Mouse (Mus musculus) midbrain, embryonic 14.5 days (tissue): ENCODE results near the gene Nrg4. TPM values are rescaled to one million over a fixed set of nuclear protein-coding genes. Genes with fewer than 3 reads are reported as not detected.

Experiments
- ATAC-seq: fragments of 200-750 bp; cut with Nextera tagmentation; 2 replicates; pipeline ENCODE4 v1.8.0; 2017; ENCODE audit warnings: moderate number of reproducible peaks, moderate library complexity; ENCODE audit not compliant: low FRiP score, low TSS enrichment
- DNase-seq: peaks from one replicate; pipeline ENCODE4 v3.0.0-alpha.2; 2015
- H3K27ac ChIP-seq: fragments of 300-500 bp; sonication (generic); replicated peaks from 2 replicates; pipeline ENCODE4 v1.5.1; 2014; ENCODE audit warnings: mild to moderate bottlenecking, low read depth, low read length, moderate library complexity
- H3K27me3 ChIP-seq: fragments of 300-500 bp; sonication (generic); 2 replicates; pipeline ENCODE4 v1.6.1; 2014; ENCODE audit warnings: low read length, control low read depth, mixed read lengths; ENCODE audit not compliant: control insufficient read depth, insufficient read depth
- H3K36me3 ChIP-seq: fragments of 300-500 bp; sonication (generic); 2 replicates; pipeline ENCODE4 v1.6.1; 2014; ENCODE audit warnings: low read length, control low read depth; ENCODE audit not compliant: control insufficient read depth, insufficient read depth
- H3K4me1 ChIP-seq: fragments of 300-500 bp; sonication (generic); 2 replicates; pipeline ENCODE4 v1.6.1; 2014; ENCODE audit warnings: mild to moderate bottlenecking, antibody characterized with exemption, low read length, control low read depth; ENCODE audit not compliant: control insufficient read depth, insufficient read depth
- H3K4me2 ChIP-seq: fragments of 300-500 bp; sonication (generic); 2 replicates; pipeline ENCODE4 v1.6.1; 2014; ENCODE audit warnings: mild to moderate bottlenecking, low read length, moderate library complexity
- H3K4me3 ChIP-seq: fragments of 300-500 bp; sonication (generic); replicated peaks from 2 replicates; pipeline ENCODE4 v1.5.1; 2014; ENCODE audit warnings: low read depth, low read length
- H3K9ac ChIP-seq: fragments of 300-500 bp; sonication (generic); replicated peaks from 2 replicates; pipeline ENCODE4 v1.6.1; 2014; ENCODE audit warnings: mild to moderate bottlenecking, low read length, moderate library complexity
- H3K9me3 ChIP-seq: fragments of 300-500 bp; sonication (generic); 2 replicates; pipeline ENCODE4 v1.6.1; 2016; ENCODE audit warnings: low read length, control low read depth, mixed read lengths; ENCODE audit not compliant: control insufficient read depth
- WGBS: fragments of 180-500 bp; shearing (Covaris S2); extraction: QIAGEN DNeasy Blood & Tissue Kit; methylation state at CpG from one replicate; pipeline ENCODE4 v1.1.7; 2014; 5-methylcytosine and 5-hydroxymethylcytosine counted together
- polyA plus RNA-seq: library from polyadenylated mRNA; unstranded; fragments of >200 nt; fragmentation: Nextera tagmentation; extraction: Ambion mirVana; gene quantifications from 2 replicates; pipeline ENCODE4 v1.2.1, GENCODE M21; 2014

Nrg4 gene
- polyA plus RNA-seq, 1 experiment from 2014 or later = 2.2 TPM

- H3K9me3 ChIP-seq = no peaks in the 10 kb centered on the region
- H3K4me1 ChIP-seq = no peaks in the 10 kb centered on the region
- no peak overlapping the region for H3K4me2 ChIP-seq
- no peak overlapping the region for H3K9ac ChIP-seq
- ATAC-seq (no peak), DNase-seq (no peak)
- H3K27me3 ChIP-seq = no peaks in the 10 kb centered on the region
- peaks cover 57% of the 10 kb centered on the region for H3K36me3 ChIP-seq
- no peak overlapping the region for H3K27ac ChIP-seq
- WGBS = 90% methylated on average over 7 of the region's 7 CpGs
- no peak overlapping the region for H3K4me3 ChIP-seq
These were observed 101.4 kb downstream of the Nrg4 start for GRCm38 (mm10) chr9:55225165-55225737.

- Histone ChIP-seq H3K4me1 (no peaks in the 10 kb centered on the region), H3K36me3 (peaks cover 83% of the 10 kb centered on the region), H3K9ac (no peak overlapping the region), H3K9me3 (no peaks in the 10 kb centered on the region), H3K27ac (no peak overlapping the region), H3K27me3 (no peaks in the 10 kb centered on the region), H3K4me3 (no peak overlapping the region), H3K4me2 (no peak overlapping the region)
- no peak for ATAC-seq
- WGBS = 100% methylated on average over 3 of the region's 3 CpGs
- DNase-seq = no peak
These were observed 109.3 kb downstream of the Nrg4 start for GRCm38 (mm10) chr9:55217381-55217780.

- Histone ChIP-seq H3K4me1 (0 out of 2 replicates have a peak, but pooled peaks cover 2% of the 10 kb centered on the region), H3K27ac (no peak overlapping the region), H3K9me3 (no peaks in the 10 kb centered on the region), H3K27me3 (no peaks in the 10 kb centered on the region), H3K9ac (no peak overlapping the region), H3K4me3 (no peak overlapping the region), H3K36me3 (peaks cover 70% of the 10 kb centered on the region), H3K4me2 (no peak overlapping the region)
- WGBS = 50% methylated on average over 2 of the region's 2 CpGs
- no peak for DNase-seq
- ATAC-seq = no peak
These were observed 110.6 kb downstream of the Nrg4 start for GRCm38 (mm10) chr9:55216078-55216477.

GRCm38 (mm10) chr9:55215648-55216047, 111.0 kb downstream of the Nrg4 start:
- Histone ChIP-seq H3K27ac (no peak overlapping the region), H3K27me3 (no peaks in the 10 kb centered on the region), H3K36me3 (peaks cover 66% of the 10 kb centered on the region), H3K9ac (no peak overlapping the region), H3K4me2 (no peak overlapping the region), H3K4me3 (no peak overlapping the region), H3K9me3 (no peaks in the 10 kb centered on the region), H3K4me1 (peaks cover 4% of the 10 kb centered on the region; the same call in 1 of the 2 replicates)
- 86% methylated on average over 3 of the region's 3 CpGs for WGBS
- DNase-seq = no peak
- ATAC-seq = no peak

GRCm38 (mm10) chr9:55215056-55215455, 111.6 kb downstream of the Nrg4 start:
- Histone ChIP-seq H3K27ac (no peak overlapping the region), H3K4me2 (no peak overlapping the region), H3K36me3 (peaks cover 60% of the 10 kb centered on the region), H3K27me3 (no peaks in the 10 kb centered on the region), H3K4me3 (no peak overlapping the region), H3K9ac (no peak overlapping the region), H3K9me3 (no peaks in the 10 kb centered on the region), H3K4me1 (peaks cover 9% of the 10 kb centered on the region)
- 90% methylated on average over 3 of the region's 3 CpGs for WGBS
- DNase-seq (no peak), ATAC-seq (no peak)

GRCm38 (mm10) chr9:55213396-55213795, 113.2 kb downstream of the Nrg4 start:
- no peak overlapping the region for H3K4me2 ChIP-seq
- WGBS = 100% methylated on average over 1 of the region's 1 CpGs
- H3K36me3 ChIP-seq = peaks cover 44% of the 10 kb centered on the region
- ATAC-seq (no peak), DNase-seq (no peak)
- H3K4me1 ChIP-seq = peaks cover 16% of the 10 kb centered on the region
- H3K27me3 ChIP-seq = no peaks in the 10 kb centered on the region
- H3K9ac ChIP-seq = no peak overlapping the region
- no peak overlapping the region for H3K27ac ChIP-seq
- H3K4me3 ChIP-seq = no peak overlapping the region
- H3K9me3 ChIP-seq = no peaks in the 10 kb centered on the region

GRCm38 (mm10) chr9:55211611-55212010, 115.0 kb downstream of the Nrg4 start:
- H3K27ac ChIP-seq = no peak overlapping the region
- DNase-seq (no peak), ATAC-seq (no peak)
- H3K27me3 ChIP-seq = no peaks in the 10 kb centered on the region
- peaks cover 27% of the 10 kb centered on the region for H3K36me3 ChIP-seq
- H3K9ac ChIP-seq = no peak overlapping the region
- H3K4me3 ChIP-seq = no peak overlapping the region
- 85% methylated on average over 4 of the region's 4 CpGs for WGBS
- no peaks in the 10 kb centered on the region for H3K9me3 ChIP-seq
- H3K4me2 ChIP-seq = no peak overlapping the region
- peaks cover 21% of the 10 kb centered on the region for H3K4me1 ChIP-seq

GRCm38 (mm10) chr9:55208790-55209481, 117.7 kb downstream of the Nrg4 start, which contains the start of gene Fbxo22:
Gene Fbxo22 (plus strand): TSS chr9:55208925.
- Histone ChIP-seq H3K4me1 (peaks cover 21% of the 10 kb centered on the region), H3K9ac (peak within 1 kb of the TSS; percentile 92), H3K4me3 (peak within 1 kb of the TSS; percentile 82), H3K4me2 (peak within 1 kb of the TSS; percentile 81), H3K36me3 (peaks cover 12% of the 10 kb centered on the region), H3K27me3 (no peaks in the 10 kb centered on the region), H3K27ac (peak within 1 kb of the TSS; percentile 89), H3K9me3 (no peaks in the 10 kb centered on the region)
- WGBS = under 1% methylated on average over 65 of the region's 65 CpGs
- ATAC-seq (peak; percentile 100), DNase-seq (peak; percentile 95)

GRCm38 (mm10) chr9:55208458-55208789, 118.2 kb downstream of the Nrg4 start:
- Histone ChIP-seq H3K4me1 (peaks cover 21% of the 10 kb centered on the region), H3K27ac (peak overlapping the region; percentile 89), H3K4me2 (peak overlapping the region; percentile 81), H3K4me3 (peak overlapping the region; percentile 82), H3K9me3 (no peaks in the 10 kb centered on the region), H3K27me3 (no peaks in the 10 kb centered on the region), H3K9ac (peak overlapping the region; percentile 92), H3K36me3 (peaks cover 14% of the 10 kb centered on the region)
- ATAC-seq (peak; percentile 38; the same call in 1 of the 2 replicates), DNase-seq (no peak)
- WGBS = 0% methylated on average over 2 of the region's 2 CpGs
